Mouse (Mus musculus) testis, adult 2 months (tissue): ENCODE measurements at regions not wholly inside any gene's neighbourhood (a gene's known extent, or its start where the extent isn't known, plus 50 kb on each side); places are given as distances from the start of the nearest gene placed in this dataset.

Source experiments
- CTCF ChIP-seq: fragments of 200-500 bp; IDR thresholded peaks from 2 replicates; pipeline ENCODE4 v1.5.1; 2012; ENCODE audit warnings: low read depth, mild to moderate bottlenecking, inconsistent platforms, low read length, moderate library complexity; ENCODE audit not compliant: control insufficient read depth, insufficient read depth, insufficient replicate concordance
- POLR2A ChIP-seq: fragments of 200-500 bp; IDR thresholded peaks from 2 replicates; pipeline ENCODE4 v1.6.1; 2012; ENCODE audit warnings: low read depth, mild to moderate bottlenecking, inconsistent platforms, low read length, moderate library complexity; ENCODE audit not compliant: control insufficient read depth

DNA sequence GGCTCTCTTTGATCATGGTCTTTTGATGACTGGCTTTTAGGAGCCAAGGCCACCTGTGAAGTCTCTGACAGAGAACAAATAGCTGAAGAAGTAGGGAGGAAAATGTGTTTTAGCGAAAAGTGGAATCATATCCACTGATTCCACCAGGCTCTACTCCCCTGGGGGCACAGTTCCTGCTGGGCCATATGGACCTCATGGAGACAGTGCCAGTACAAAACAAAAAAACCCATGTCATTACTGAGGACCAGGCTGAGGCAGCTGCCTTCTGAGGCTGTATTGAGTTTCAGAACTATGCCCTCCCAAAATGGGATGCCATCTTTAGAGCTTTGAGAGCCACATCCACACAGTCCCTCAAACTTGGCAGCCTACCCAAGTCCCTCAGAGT, 256.6 kb downstream of the Icos start:
- TF ChIP-seq CTCF = no peak
- no peak for TF ChIP-seq POLR2A
